Mouse (Mus musculus) bone marrow, adult 2 months (tissue): Measurements from ENCODE around the gene Borcs5. TPM values are rescaled to one million over a fixed set of nuclear protein-coding genes. Genes with fewer than 3 reads are reported as not detected.

Experiments used
- H3K27ac ChIP-seq: fragments of 200-500 bp; 2 replicates; pipeline ENCODE4 v1.5.1; 2012; ENCODE audit warnings: low read depth, mild to moderate bottlenecking, control low read depth, inconsistent platforms, low read length; ENCODE audit not compliant: control insufficient read depth, poor library complexity, insufficient read depth
- H3K4me1 ChIP-seq: fragments of 200-500 bp; 2 replicates; pipeline ENCODE4 v1.6.1; 2011; ENCODE audit warnings: low read length; ENCODE audit not compliant: control insufficient read depth, insufficient read depth
- H3K4me3 ChIP-seq: fragments of 200-500 bp; replicated peaks from 2 replicates; pipeline ENCODE3; 2011; ENCODE audit warnings: mild to moderate bottlenecking, low read depth, low read length, control low read depth; ENCODE audit not compliant: control insufficient read depth
- CTCF ChIP-seq: fragments of 200-500 bp; IDR thresholded peaks from 2 replicates; pipeline ENCODE4 v1.5.1; 2011; ENCODE audit warnings: low read length, control low read depth; ENCODE audit not compliant: control insufficient read depth, insufficient read depth
- POLR2A ChIP-seq: fragments of 200-500 bp; IDR thresholded peaks from 2 replicates; pipeline ENCODE4 v1.6.1; 2011; ENCODE audit warnings: low read depth, mild to moderate bottlenecking, control low read depth, low read length, borderline replicate concordance; ENCODE audit not compliant: control insufficient read depth
- WGBS: fragments of 180-500 bp; shearing (Covaris S2); methylation state at CpG from one replicate; pipeline ENCODE4 v1.1.7; 2018; 5-methylcytosine and 5-hydroxymethylcytosine counted together
- polyA plus RNA-seq: library from polyadenylated mRNA; stranded (reverse); fragments of >200 nt; gene quantifications from 2 replicates; pipeline ENCODE4 v1.2.4, GENCODE M21; 2011; ENCODE audit warnings: low replicate concordance; ENCODE audit not compliant: missing spikeins, insufficient read depth, insufficient read length

Gene Borcs5
- polyA plus RNA-seq, 1 experiment: 8.0 TPM

DNA sequence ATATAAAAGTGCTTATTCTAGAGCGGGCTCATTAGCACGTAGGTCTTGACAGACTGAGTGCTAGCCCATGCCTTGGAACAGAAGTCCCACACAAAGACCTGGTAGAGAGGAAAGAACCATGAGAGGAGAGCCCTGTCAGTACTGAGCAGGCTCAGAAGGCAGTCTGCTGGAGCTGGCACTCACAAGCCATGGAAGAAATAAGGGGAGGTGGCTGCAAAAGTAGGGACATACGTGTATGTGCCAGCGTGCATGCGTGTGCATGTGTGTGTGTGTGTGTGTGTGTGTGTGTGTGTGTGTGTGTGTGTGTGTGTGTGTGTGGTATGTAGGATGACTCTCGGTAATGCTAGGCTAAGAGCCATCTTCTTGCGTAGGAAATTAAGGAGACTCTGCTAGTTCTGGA is 84.0 kb downstream of the Borcs5 start:
- H3K27ac ChIP-seq: no peak overlapping the region

DNA sequence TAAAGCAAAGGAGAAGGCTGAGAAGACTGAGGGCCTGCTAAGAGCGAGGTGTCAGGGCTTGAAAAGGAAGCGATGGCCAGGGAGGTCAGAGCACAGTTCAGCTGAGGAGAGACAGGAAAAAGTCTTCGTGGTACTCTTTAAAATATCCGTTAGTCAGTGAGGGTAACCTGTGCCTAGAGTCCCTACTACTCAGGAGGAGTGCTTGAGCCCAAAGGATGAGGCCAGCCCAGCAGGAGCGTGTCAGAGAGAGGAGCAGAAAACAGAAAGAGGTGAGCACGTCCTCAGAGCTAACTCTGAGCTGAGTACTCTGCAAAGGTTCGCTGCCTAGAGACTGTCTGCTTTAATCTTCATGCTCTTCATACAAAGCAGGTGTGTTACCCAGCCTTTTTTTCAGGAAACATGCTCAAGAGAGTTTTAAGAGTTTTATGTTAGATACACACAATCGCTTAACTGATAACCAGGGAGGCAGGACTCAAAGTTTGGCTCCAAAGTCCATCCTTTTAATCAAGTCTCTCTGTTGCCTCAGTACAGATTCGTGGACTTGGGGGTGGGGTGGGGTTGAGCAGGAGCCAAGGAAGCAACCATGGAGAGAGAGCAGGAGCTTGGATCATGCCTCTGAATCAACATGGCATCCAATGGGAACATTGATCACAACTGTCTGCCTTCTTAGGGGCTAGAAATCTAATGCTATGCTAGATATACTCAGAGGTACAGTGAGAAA is 84.7 kb downstream of the Borcs5 start:
- no peak for TF ChIP-seq POLR2A
- TF ChIP-seq CTCF: no peak
- Histone ChIP-seq H3K4me3 (no peak overlapping the region), H3K27ac (no peak overlapping the region), H3K4me1 (no peaks in the 10 kb centered on the region)
- 86% methylated on average over 9 of the region's 9 CpGs for WGBS

More for the DNA sequence above, 84.0 kb downstream of the Borcs5 start:
- Histone ChIP-seq H3K4me3 (no peak overlapping the region), H3K4me1 (no peaks in the 10 kb centered on the region)
- WGBS: 84% methylated on average over 7 of the region's 7 CpGs
- no peak for TF ChIP-seq POLR2A
- no peak for TF ChIP-seq CTCF

DNA sequence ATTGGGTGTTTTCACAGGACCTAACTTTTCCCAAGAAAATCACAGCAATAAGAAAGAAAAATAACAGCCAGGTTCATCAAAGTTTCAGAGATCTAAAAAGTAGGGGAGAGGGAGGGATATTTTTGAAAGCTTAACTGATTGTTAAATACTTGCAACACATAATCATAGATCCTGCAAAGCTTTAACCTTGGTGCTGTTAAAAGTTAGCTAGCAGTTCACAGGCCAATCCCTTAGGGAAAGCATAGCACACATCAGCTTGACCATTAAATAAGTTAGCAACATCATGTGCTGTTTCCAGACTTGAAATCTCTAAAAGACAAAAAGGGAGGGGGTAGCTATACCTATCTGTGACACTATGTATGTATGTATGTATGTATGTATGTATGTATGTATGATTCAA is 86.1 kb downstream of the Borcs5 start:
- H3K4me1 ChIP-seq: no peaks in the 10 kb centered on the region
- no peak overlapping the region for H3K4me3 ChIP-seq
- TF ChIP-seq POLR2A (no peak), CTCF (no peak)
- no peak overlapping the region for H3K27ac ChIP-seq

DNA sequence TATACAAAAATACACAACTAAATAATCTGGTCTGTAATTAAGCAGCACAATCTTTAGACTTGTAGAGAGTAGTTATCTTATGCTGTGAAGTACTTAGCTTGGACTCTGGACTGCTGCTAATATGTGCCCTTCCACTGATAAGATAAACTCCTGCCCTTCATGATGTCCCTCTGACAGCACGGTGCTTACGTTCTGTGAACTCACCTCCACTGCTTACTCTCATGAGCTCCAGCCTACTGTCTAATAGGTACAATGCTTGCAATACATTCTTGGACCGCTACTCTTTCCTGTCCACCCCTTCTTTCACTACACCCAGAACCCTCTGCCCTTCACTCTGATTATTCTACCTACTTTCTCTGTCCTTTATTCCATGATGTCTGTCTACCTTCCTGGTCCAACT is 91.7 kb downstream of the Borcs5 start:
- WGBS: 73% methylated on average over 3 of the region's 3 CpGs
- no peaks in the 10 kb centered on the region; the same call in 1 of the 2 replicates for H3K4me1 ChIP-seq

DNA sequence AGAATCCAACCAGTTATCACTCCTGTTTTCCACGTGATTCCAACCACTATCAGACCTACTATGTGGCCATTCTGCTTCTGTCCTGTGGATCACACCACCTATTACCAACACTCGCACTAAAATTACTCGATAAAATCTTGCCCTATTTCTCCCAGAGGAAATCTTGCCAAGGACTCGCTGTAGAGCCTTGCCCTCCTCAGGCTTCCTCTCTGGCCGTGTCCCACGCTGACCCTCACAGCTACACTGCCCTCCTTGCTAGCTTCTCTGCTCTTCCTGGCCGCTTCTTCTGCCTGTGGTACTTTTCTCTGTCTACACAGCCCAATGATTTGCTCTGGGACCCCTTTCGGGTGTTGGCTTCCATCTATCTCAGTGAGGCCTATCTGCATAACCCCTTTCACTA is 93.5 kb downstream of the Borcs5 start:
- H3K4me3 ChIP-seq: no peak overlapping the region
- TF ChIP-seq CTCF: no peak
- TF ChIP-seq POLR2A: no peak
- WGBS: 81% methylated on average over 8 of the region's 8 CpGs

More for the DNA sequence above, 91.7 kb downstream of the Borcs5 start:
- H3K27ac ChIP-seq: no peak overlapping the region
- no peak overlapping the region for H3K4me3 ChIP-seq
- no peak for TF ChIP-seq CTCF
- TF ChIP-seq POLR2A: no peak

DNA sequence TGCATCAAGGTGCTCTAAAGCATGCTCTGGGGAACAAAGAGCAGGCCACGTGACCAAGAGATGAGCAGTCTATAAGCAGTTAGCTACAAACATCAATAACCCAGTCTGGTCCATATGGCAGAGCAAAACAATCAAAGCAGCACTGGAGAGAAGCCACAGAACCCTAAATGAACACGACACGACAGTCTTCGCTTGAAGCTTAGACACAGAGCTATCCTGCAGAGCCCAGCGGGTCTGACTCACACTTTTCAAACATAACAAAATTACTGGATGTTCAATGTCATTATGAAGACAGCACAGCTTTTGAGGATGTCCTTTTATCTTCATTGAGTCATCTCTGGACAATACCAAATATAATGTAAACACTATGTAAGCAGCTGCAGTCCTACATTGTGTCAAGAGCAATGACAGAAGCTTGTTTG is 94.5 kb downstream of the Borcs5 start:
- Histone ChIP-seq H3K4me1 (no peaks in the 10 kb centered on the region; the same call in 1 of the 2 replicates), H3K27ac (no peak overlapping the region), H3K4me3 (no peak overlapping the region)
- no peak for TF ChIP-seq POLR2A
- no peak for TF ChIP-seq CTCF
- 92% methylated on average over 5 of the region's 5 CpGs for WGBS

More for the DNA sequence above, 93.5 kb downstream of the Borcs5 start:
- no peak overlapping the region for H3K27ac ChIP-seq
- no peaks in the 10 kb centered on the region; the same call in 1 of the 2 replicates for H3K4me1 ChIP-seq

DNA sequence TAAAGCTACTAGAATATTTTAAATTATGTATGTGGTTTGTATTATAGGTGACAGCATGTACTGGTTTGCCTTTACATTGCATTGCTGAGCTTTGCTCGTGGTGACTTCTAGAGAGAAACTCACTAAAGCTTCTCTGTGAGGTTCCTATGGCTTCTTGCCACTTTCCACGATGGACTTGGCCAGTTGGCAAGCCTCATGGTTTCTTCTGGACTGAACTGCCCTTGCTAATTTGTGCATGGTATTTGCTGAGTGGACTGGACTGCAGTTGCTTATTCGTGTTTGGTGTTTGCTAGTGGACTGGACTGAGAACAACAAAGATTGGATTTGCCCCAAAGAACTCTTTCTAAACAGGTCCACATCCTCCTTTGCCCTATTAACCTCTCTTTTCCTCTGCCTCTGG is 97.5 kb downstream of the Borcs5 start:
- TF ChIP-seq CTCF (no peak), POLR2A (no peak)
- WGBS: 89% methylated on average over 3 of the region's 3 CpGs
- H3K4me3 ChIP-seq: no peak overlapping the region
- H3K4me1 ChIP-seq: no peaks in the 10 kb centered on the region
- no peak overlapping the region for H3K27ac ChIP-seq

DNA sequence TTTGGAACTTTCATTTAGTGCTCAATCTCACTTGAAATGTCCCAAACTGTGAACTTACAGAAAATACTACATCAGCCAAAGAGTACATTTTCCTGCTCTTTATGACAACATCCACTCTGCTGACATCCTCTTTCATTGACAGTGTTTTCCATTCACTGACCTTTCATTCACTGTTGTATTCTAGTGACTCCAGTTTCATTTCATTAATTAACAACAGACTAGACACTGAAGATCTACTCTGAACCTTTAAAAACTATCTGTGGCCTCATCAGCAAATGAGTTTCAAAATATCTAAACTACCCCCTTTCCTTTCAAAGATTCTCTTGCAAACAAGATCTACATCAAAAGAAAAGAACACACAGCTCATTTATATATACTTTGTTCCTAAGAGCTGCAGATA is 104.3 kb downstream of the Borcs5 start:
- Histone ChIP-seq H3K4me1 (no peaks in the 10 kb centered on the region), H3K4me3 (no peak overlapping the region), H3K27ac (no peak overlapping the region)
- no peak for TF ChIP-seq CTCF
- no peak for TF ChIP-seq POLR2A

DNA sequence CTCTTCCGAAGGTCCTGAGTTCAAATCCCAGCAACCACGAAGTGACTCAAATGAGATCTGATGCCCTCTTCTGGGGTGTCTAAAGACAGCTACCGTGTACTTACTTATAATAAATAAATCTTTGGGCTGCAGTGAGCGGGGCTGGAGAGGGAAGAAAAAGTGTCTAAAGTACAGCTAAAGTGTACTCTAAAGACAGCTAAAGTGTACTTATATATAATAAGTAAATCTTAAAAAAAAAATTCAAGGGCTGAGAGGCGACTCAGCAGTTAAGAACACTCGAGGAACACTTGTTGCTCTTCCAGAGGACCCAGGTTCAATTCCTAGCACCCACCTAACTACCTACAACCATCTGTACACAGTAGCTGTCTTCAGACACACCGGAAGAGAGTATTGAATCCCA is 106.6 kb downstream of the Borcs5 start:
- Histone ChIP-seq H3K27ac (no peak overlapping the region), H3K4me3 (no peak overlapping the region), H3K4me1 (no peaks in the 10 kb centered on the region)
- 77% methylated on average over 7 of the region's 7 CpGs for WGBS
- TF ChIP-seq CTCF (no peak), POLR2A (no peak)
